Mouse (Mus musculus): Measurements from ENCODE around the gene Siae. TPM values are rescaled to one million over a fixed set of nuclear protein-coding genes. Genes with fewer than 3 reads are reported as not detected.

Gene Siae
- polyA plus RNA-seq, 1 experiment from 2014 or later: 5.5 TPM

DNA sequence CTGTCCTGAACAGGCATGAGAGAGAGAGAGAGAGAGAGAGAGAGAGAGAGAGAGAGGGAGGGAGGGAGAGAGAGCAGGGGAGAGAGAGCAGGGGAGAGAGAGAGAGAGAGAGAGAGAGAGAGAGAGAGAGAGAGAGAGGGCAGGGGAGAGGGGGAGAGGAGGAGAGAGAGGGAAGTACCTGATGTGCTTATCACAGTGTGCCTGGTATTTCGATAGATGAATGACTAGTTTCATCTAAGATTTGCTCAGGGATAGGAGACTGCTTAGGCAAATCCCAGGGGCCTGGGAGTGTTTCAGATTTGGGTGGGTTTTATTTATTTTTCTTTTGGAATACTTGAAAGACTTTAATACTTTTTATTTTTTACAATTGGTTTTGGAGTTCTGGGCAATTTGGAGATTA lies 107.7 kb downstream of the Siae start:
- H3K27ac ChIP-seq (ENCODE audit: low read length): no peak overlapping the region
- 41% methylated on average over 1 of the region's 1 CpGs for WGBS (ENCODE audit: insufficient replicate concordance)
- no peak overlapping the region for H3K4me3 ChIP-seq (ENCODE audit: low read depth, low read length)

GRCm38 (mm10) chr9:37664604-37665003 lies 109.1 kb downstream of the Siae start:
- Histone ChIP-seq H3K4me3 (ENCODE audit: low read depth, low read length) (no peak overlapping the region), H3K27me3 (ENCODE audit: control insufficient read depth, insufficient read depth, low read depth, low read length) (no peaks in the 10 kb centered on the region), H3K36me3 (ENCODE audit: control insufficient read depth, insufficient read depth) (no peaks in the 10 kb centered on the region), H3K27ac (ENCODE audit: low read length) (no peak overlapping the region), H3K4me1 (ENCODE audit: control insufficient read depth, low read depth, low read length) (no peaks in the 10 kb centered on the region), H3K9me3 (replicated peaks; ENCODE audit: control insufficient read depth, low read length) (no peaks in the 10 kb centered on the region), H3K4me2 (ENCODE audit: low read depth, low read length) (no peak overlapping the region), H3K9ac (ENCODE audit: low read depth, low read length) (no peak overlapping the region)
- WGBS (ENCODE audit: insufficient replicate concordance): 44% methylated on average over 2 of the region's 2 CpGs
- no peak for ATAC-seq (ENCODE audit: low read depth)

More for the DNA sequence above, 107.7 kb downstream of the Siae start:
- Histone ChIP-seq H3K27me3 (ENCODE audit: control insufficient read depth, insufficient read depth, low read depth, low read length) (no peaks in the 10 kb centered on the region), H3K9me3 (replicated peaks; ENCODE audit: control insufficient read depth, low read length) (no peaks in the 10 kb centered on the region), H3K36me3 (ENCODE audit: control insufficient read depth, insufficient read depth) (no peaks in the 10 kb centered on the region), H3K4me1 (ENCODE audit: control insufficient read depth, low read depth, low read length) (no peaks in the 10 kb centered on the region), H3K9ac (ENCODE audit: low read depth, low read length) (no peak overlapping the region), H3K4me2 (ENCODE audit: low read depth, low read length) (no peak overlapping the region)
- no peak for ATAC-seq (ENCODE audit: low read depth)

DNA sequence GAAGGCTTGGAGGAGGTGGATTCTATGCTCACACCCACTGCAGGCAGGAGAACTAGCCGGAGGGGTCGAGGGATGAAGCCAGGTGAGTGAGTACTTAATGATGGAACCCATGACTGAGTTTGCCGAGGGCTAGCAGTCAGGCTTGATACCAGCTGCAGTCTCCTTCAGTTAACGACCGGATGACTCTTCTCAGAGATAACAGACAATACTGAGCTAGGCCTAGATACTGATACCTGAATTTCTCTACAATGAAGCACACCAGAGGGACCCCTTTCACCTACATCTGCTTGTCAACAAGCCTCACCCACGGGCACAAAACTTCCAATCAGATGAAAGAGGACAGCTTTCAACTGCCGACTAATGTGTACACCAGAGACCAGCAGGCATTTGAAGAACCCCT lies 110.5 kb downstream of the Siae start:
- H3K27me3 ChIP-seq (ENCODE audit: control insufficient read depth, insufficient read depth, low read depth, low read length): no peaks in the 10 kb centered on the region
- no peaks in the 10 kb centered on the region for H3K36me3 ChIP-seq (ENCODE audit: control insufficient read depth, insufficient read depth)
- WGBS (ENCODE audit: insufficient replicate concordance): 43% methylated on average over 7 of the region's 7 CpGs
- no peak overlapping the region for H3K27ac ChIP-seq (ENCODE audit: low read length)
- no peak overlapping the region for H3K4me2 ChIP-seq (ENCODE audit: low read depth, low read length)
- no peaks in the 10 kb centered on the region for H3K4me1 ChIP-seq (ENCODE audit: control insufficient read depth, low read depth, low read length)
- H3K9ac ChIP-seq (ENCODE audit: low read depth, low read length): no peak overlapping the region
- H3K4me3 ChIP-seq (ENCODE audit: low read depth, low read length): no peak overlapping the region
- H3K9me3 ChIP-seq (replicated peaks; ENCODE audit: control insufficient read depth, low read length): no peaks in the 10 kb centered on the region
- no peak for ATAC-seq (ENCODE audit: low read depth)

DNA sequence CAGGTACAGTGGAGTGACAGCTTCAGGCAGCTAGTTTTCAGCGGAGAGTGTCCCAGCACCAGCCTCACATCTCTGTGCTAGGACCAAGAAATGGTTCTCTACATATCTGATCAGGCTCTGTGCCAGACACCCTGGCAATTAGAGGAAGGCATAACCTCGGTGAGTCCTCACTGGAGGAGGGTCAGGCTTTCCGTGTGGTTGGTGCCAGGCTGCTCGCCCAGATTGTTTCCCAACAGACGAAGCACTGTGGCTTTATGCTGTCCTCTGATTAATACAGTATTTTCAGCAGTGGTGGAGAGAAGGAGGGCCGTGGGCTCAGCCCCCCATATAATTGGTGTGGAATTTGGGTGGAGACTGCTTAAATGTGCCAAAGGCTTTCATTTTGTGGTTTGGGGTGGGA lies 113.6 kb downstream of the Siae start, which contains the start of gene Panx3:
Gene Panx3 (minus strand): TSS at position 121 of the 400 bp plus-strand sequence.
- WGBS (ENCODE audit: insufficient replicate concordance): 54% methylated on average over 6 of the region's 6 CpGs
- H3K36me3 ChIP-seq (ENCODE audit: control insufficient read depth, insufficient read depth): no peaks in the 10 kb centered on the region
- no peak within 1 kb of the TSS for H3K4me2 ChIP-seq (ENCODE audit: low read depth, low read length)
- H3K9ac ChIP-seq (ENCODE audit: low read depth, low read length): no peak within 1 kb of the TSS
- H3K4me3 ChIP-seq (ENCODE audit: low read depth, low read length): no peak within 1 kb of the TSS
- no peaks in the 10 kb centered on the region for H3K9me3 ChIP-seq (replicated peaks; ENCODE audit: control insufficient read depth, low read length)
- no peak for ATAC-seq (ENCODE audit: low read depth)
- H3K27me3 ChIP-seq (ENCODE audit: control insufficient read depth, insufficient read depth, low read depth, low read length): no peaks in the 10 kb centered on the region
- no peaks in the 10 kb centered on the region for H3K4me1 ChIP-seq (ENCODE audit: control insufficient read depth, low read depth, low read length)
- H3K27ac ChIP-seq (ENCODE audit: low read length): no peak within 1 kb of the TSS

DNA sequence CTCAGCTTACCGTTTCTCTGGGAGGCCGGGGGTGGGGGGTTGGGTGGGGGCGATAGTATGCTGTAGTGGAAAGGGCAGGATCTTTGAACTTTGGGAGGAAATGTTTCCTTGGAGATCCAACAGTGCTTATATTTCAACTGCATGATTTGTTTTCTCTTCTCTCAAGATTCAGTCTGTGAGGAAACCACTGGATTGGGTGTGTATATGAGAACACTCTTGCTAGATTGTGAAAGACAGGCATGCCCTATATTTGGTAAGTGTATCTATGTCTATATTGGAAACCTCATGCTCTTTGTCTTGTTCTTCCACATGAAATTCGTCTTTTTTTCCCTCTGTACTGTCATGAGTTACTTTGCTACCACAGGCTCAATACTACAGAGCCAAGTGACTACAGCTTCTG lies 114.2 kb downstream of the Siae start:
- no peak overlapping the region for H3K27ac ChIP-seq (ENCODE audit: low read length)
- 49% methylated on average over 4 of the region's 4 CpGs for WGBS (ENCODE audit: insufficient replicate concordance)
- no peak for ATAC-seq (ENCODE audit: low read depth)

DNA sequence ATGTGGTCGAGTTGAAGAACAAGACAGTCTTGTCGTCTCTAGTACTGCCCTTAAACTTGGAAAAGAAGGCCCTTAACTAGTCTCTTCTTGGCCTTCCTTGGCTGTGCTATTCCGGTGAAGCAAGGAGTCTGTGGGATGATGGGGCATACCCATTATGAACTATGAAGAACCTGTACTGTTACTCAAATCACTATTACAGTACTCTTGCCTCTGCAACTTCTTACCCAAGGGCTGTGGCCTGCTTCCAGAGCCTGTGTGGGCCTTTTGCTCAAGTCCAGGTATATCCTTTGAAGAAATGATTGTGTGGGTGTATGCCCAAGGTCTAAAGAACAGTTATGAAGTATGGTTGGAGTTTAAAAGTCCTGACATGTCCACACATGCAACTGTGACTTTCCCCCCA lies 114.8 kb downstream of the Siae start:
- no peak for ATAC-seq (ENCODE audit: low read depth)
- Histone ChIP-seq H3K27me3 (ENCODE audit: control insufficient read depth, insufficient read depth, low read depth, low read length) (no peaks in the 10 kb centered on the region), H3K4me3 (ENCODE audit: low read depth, low read length) (no peak overlapping the region), H3K9ac (ENCODE audit: low read depth, low read length) (no peak overlapping the region), H3K27ac (ENCODE audit: low read length) (no peak overlapping the region), H3K9me3 (replicated peaks; ENCODE audit: control insufficient read depth, low read length) (no peaks in the 10 kb centered on the region), H3K36me3 (ENCODE audit: control insufficient read depth, insufficient read depth) (no peaks in the 10 kb centered on the region), H3K4me2 (ENCODE audit: low read depth, low read length) (no peak overlapping the region), H3K4me1 (ENCODE audit: control insufficient read depth, low read depth, low read length) (no peaks in the 10 kb centered on the region)
- 57% methylated on average over 3 of the region's 3 CpGs for WGBS (ENCODE audit: insufficient replicate concordance)

More for the DNA sequence above, 114.2 kb downstream of the Siae start:
- no peak overlapping the region for H3K4me2 ChIP-seq (ENCODE audit: low read depth, low read length)
- no peak overlapping the region for H3K4me3 ChIP-seq (ENCODE audit: low read depth, low read length)
- no peak overlapping the region for H3K9ac ChIP-seq (ENCODE audit: low read depth, low read length)
- no peaks in the 10 kb centered on the region for H3K36me3 ChIP-seq (ENCODE audit: control insufficient read depth, insufficient read depth)
- H3K27me3 ChIP-seq (ENCODE audit: control insufficient read depth, insufficient read depth, low read depth, low read length): no peaks in the 10 kb centered on the region
- H3K4me1 ChIP-seq (ENCODE audit: control insufficient read depth, low read depth, low read length): no peaks in the 10 kb centered on the region
- no peaks in the 10 kb centered on the region for H3K9me3 ChIP-seq (replicated peaks; ENCODE audit: control insufficient read depth, low read length)

- Histone ChIP-seq H3K4me2 (ENCODE audit: low read depth, low read length) (no peak overlapping the region), H3K4me1 (ENCODE audit: control insufficient read depth, low read depth, low read length) (no peaks in the 10 kb centered on the region), H3K27me3 (ENCODE audit: control insufficient read depth, insufficient read depth, low read depth, low read length) (no peaks in the 10 kb centered on the region), H3K4me3 (ENCODE audit: low read depth, low read length) (no peak overlapping the region), H3K36me3 (ENCODE audit: control insufficient read depth, insufficient read depth) (no peaks in the 10 kb centered on the region), H3K9ac (ENCODE audit: low read depth, low read length) (no peak overlapping the region), H3K9me3 (replicated peaks; ENCODE audit: control insufficient read depth, low read length) (no peaks in the 10 kb centered on the region), H3K27ac (ENCODE audit: low read length) (no peak overlapping the region)
- ATAC-seq (ENCODE audit: low read depth): no peak
- WGBS (ENCODE audit: insufficient replicate concordance): 70% methylated on average over 4 of the region's 4 CpGs
Observed at GRCm38 (mm10) chr9:37675287-37675686, 119.8 kb downstream of the Siae start.

DNA sequence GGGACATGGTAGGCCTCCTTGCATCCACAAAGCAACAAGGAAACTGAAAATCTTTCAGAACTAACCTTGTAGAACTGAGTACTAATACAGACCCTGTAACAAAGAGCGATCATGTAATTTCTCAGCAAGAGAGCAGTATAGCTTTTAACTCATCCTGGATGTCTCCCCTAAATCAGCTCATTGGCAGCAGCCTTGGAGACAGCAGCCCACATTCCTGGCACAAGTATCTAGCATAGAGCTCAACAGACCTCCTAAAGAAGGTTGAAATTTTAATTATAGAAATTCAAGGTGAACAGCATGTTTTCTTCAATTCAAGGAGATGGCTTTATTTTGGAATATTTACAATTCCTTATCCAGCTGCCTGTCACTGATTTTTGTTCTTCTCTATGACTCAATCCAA lies 125.6 kb downstream of the Siae start:
- WGBS (ENCODE audit: insufficient replicate concordance): 70% methylated on average over 1 of the region's 1 CpGs
- H3K27me3 ChIP-seq (ENCODE audit: control insufficient read depth, insufficient read depth, low read depth, low read length): no peaks in the 10 kb centered on the region

GRCm38 (mm10) chr9:37687288-37687940 lies 131.9 kb downstream of the Siae start:
- H3K27me3 ChIP-seq (ENCODE audit: control insufficient read depth, insufficient read depth, low read depth, low read length): no peaks in the 10 kb centered on the region
- H3K9ac ChIP-seq (ENCODE audit: low read depth, low read length): no peak overlapping the region
- WGBS (ENCODE audit: insufficient replicate concordance): 59% methylated on average over 3 of the region's 3 CpGs
- H3K4me2 ChIP-seq (ENCODE audit: low read depth, low read length): no peak overlapping the region
- no peak overlapping the region for H3K4me3 ChIP-seq (ENCODE audit: low read depth, low read length)
- H3K27ac ChIP-seq (ENCODE audit: low read length): no peak overlapping the region
- no peaks in the 10 kb centered on the region for H3K4me1 ChIP-seq (ENCODE audit: control insufficient read depth, low read depth, low read length)
- H3K9me3 ChIP-seq (replicated peaks; ENCODE audit: control insufficient read depth, low read length): no peaks in the 10 kb centered on the region
- H3K36me3 ChIP-seq (ENCODE audit: control insufficient read depth, insufficient read depth): no peaks in the 10 kb centered on the region
- no peak for ATAC-seq (ENCODE audit: low read depth)

More for the DNA sequence above, 125.6 kb downstream of the Siae start:
- H3K4me3 ChIP-seq (ENCODE audit: low read depth, low read length): no peak overlapping the region
- H3K4me2 ChIP-seq (ENCODE audit: low read depth, low read length): no peak overlapping the region
- H3K27ac ChIP-seq (ENCODE audit: low read length): no peak overlapping the region
- H3K9me3 ChIP-seq (replicated peaks; ENCODE audit: control insufficient read depth, low read length): no peaks in the 10 kb centered on the region
- H3K9ac ChIP-seq (ENCODE audit: low read depth, low read length): no peak overlapping the region
- no peaks in the 10 kb centered on the region for H3K36me3 ChIP-seq (ENCODE audit: control insufficient read depth, insufficient read depth)
- no peaks in the 10 kb centered on the region for H3K4me1 ChIP-seq (ENCODE audit: control insufficient read depth, low read depth, low read length)
- ATAC-seq (ENCODE audit: low read depth): no peak
